Mouse (Mus musculus) olfactory bulb, adult 2 months (tissue): ENCODE data around the gene 1700029I15Rik.

Experiments used
- CTCF ChIP-seq: fragments of 200-500 bp; IDR thresholded peaks from 2 replicates; pipeline ENCODE4 v1.5.1; 2012; ENCODE audit warnings: low read depth, mild to moderate bottlenecking, low read length, moderate library complexity; ENCODE audit not compliant: insufficient read depth
- POLR2A ChIP-seq: fragments of 200-500 bp; IDR thresholded peaks from 2 replicates; pipeline ENCODE4 v1.6.1; 2012; ENCODE audit warnings: mild to moderate bottlenecking, low read depth, low read length, moderate library complexity; ENCODE audit not compliant: insufficient read depth

- TF ChIP-seq CTCF (no peak), POLR2A (no peak)
These were observed 40.2 kb downstream of the 1700029I15Rik start for GRCm38 (mm10) chr2:92422388-92423135.
